Mouse (Mus musculus) liver, adult 2 months (tissue): ENCODE measurements around the gene Acadl. TPM values are rescaled to one million over a fixed set of nuclear protein-coding genes. Genes with fewer than 3 reads are reported as not detected.

Experiments
- DNase-seq: peaks from one replicate; pipeline ENCODE4 v3.0.0-alpha.2; 2011; ENCODE audit warnings: low read depth, low spot score; ENCODE audit errors: extremely low read depth
- H3K27ac ChIP-seq: fragments of 200-500 bp; replicated peaks from 2 replicates; pipeline ENCODE4 v1.5.1; 2012; ENCODE audit warnings: low read depth, mild to moderate bottlenecking, control low read depth, inconsistent platforms, low read length; ENCODE audit not compliant: insufficient read depth
- H3K27me3 ChIP-seq: fragments of 200-500 bp; 2 replicates; pipeline ENCODE4 v1.6.1; 2012; ENCODE audit warnings: mild to moderate bottlenecking, moderate library complexity, low read length, inconsistent platforms; ENCODE audit not compliant: control insufficient read depth, insufficient read depth
- H3K36me3 ChIP-seq: fragments of 200-500 bp; 2 replicates; pipeline ENCODE4 v1.6.1; 2012; ENCODE audit warnings: low read length, inconsistent platforms; ENCODE audit not compliant: control insufficient read depth, insufficient read depth
- H3K4me1 ChIP-seq: fragments of 200-500 bp; 2 replicates; pipeline ENCODE4 v1.6.1; 2011; ENCODE audit warnings: low read length; ENCODE audit not compliant: control insufficient read depth, insufficient read depth
- H3K4me3 ChIP-seq: fragments of 200-500 bp; 2 replicates; pipeline ENCODE4 v1.5.1; 2011; ENCODE audit warnings: low read depth, mild to moderate bottlenecking, control low read depth, low read length, moderate library complexity; ENCODE audit not compliant: insufficient read depth
- H3K79me2 ChIP-seq: fragments of 200-500 bp; 2 replicates; pipeline ENCODE4 v1.6.1; 2012; ENCODE audit warnings: inconsistent platforms, mild to moderate bottlenecking, low read length, moderate library complexity; ENCODE audit not compliant: control insufficient read depth, insufficient read depth
- H3K9ac ChIP-seq: fragments of 200-500 bp; 2 replicates; pipeline ENCODE4 v1.6.1; 2012; ENCODE audit warnings: low read depth, mild to moderate bottlenecking, control low read depth, inconsistent platforms, low read length
- CTCF ChIP-seq: fragments of 200-500 bp; IDR thresholded peaks from 2 replicates; pipeline ENCODE4 v1.5.1; 2011; ENCODE audit warnings: low read depth, low read length, control low read depth
- POLR2A ChIP-seq: fragments of 200-500 bp; IDR thresholded peaks from 2 replicates; pipeline ENCODE4 v1.6.1; 2011; ENCODE audit warnings: low read length, control low read depth; ENCODE audit not compliant: insufficient read depth; ENCODE audit errors: extremely low read depth
- WGBS: fragments of 180-500 bp; shearing (Covaris S2); methylation state at CpG from one replicate; pipeline ENCODE4 v1.1.7; 2018; 5-methylcytosine and 5-hydroxymethylcytosine counted together
- polyA plus RNA-seq: library from polyadenylated mRNA; depleted of rRNA; stranded (reverse); fragments of >200 nt; gene quantifications from 2 replicates; pipeline ENCODE4 v1.2.3, GENCODE M21; 2012; rRNA removed
- total RNA-seq: library from RNA; depleted of rRNA; stranded (reverse); fragments of >200 nt; gene quantifications from 2 replicates; pipeline ENCODE4 v1.2.3, GENCODE M21; 2014; rRNA removed

Acadl gene
- total and polyA plus RNA-seq, 2 experiments, result 43.1 to 96.5 TPM

- DNase-seq, result no peak
- Histone ChIP-seq H3K79me2 (peaks cover 5% of the 10 kb centered on the region; the same call in 1 of the 2 replicates), H3K27me3 (no peaks in the 10 kb centered on the region), H3K4me3 (no peak overlapping the region), H3K36me3 (peaks cover 18% of the 10 kb centered on the region), H3K9ac (no peak overlapping the region), H3K4me1 (no peaks in the 10 kb centered on the region; the same call in 1 of the 2 replicates), H3K27ac (no peak overlapping the region)
- no peak for TF ChIP-seq POLR2A
- 94% methylated on average over 5 of the region's 5 CpGs for WGBS
Measured at GRCm38 (mm10) chr1:66804710-66805109, 58.4 kb downstream of the Acadl start.

GRCm38 (mm10) chr1:66797962-66798361, 65.1 kb downstream of the Acadl start:
- Histone ChIP-seq H3K27me3 (no peaks in the 10 kb centered on the region), H3K36me3 (peaks cover 22% of the 10 kb centered on the region), H3K79me2 (no peaks in the 10 kb centered on the region; the same call in 1 of the 2 replicates), H3K27ac (no peak overlapping the region), H3K4me3 (no peak overlapping the region), H3K4me1 (no peaks in the 10 kb centered on the region; the same call in none of the 2 replicates), H3K9ac (no peak overlapping the region)
- no peak for TF ChIP-seq POLR2A
- TF ChIP-seq CTCF, result no peak
- WGBS, result 98% methylated on average over 2 of the region's 2 CpGs
- no peak for DNase-seq

- Histone ChIP-seq H3K4me1 (no peaks in the 10 kb centered on the region; the same call in none of the 2 replicates), H3K36me3 (no peaks in the 10 kb centered on the region; the same call in 1 of the 2 replicates), H3K79me2 (no peaks in the 10 kb centered on the region), H3K9ac (no peak overlapping the region), H3K27ac (no peak overlapping the region), H3K4me3 (no peak overlapping the region), H3K27me3 (no peaks in the 10 kb centered on the region)
- TF ChIP-seq POLR2A (no peak), CTCF (no peak)
- DNase-seq, result no peak
- WGBS, result 85% methylated on average over 2 of the region's 2 CpGs
Measured at GRCm38 (mm10) chr1:66792838-66793466, 70.1 kb downstream of the Acadl start.

- H3K4me3 ChIP-seq, result no peak overlapping the region
- DNase-seq, result no peak
- TF ChIP-seq POLR2A, result no peak
- TF ChIP-seq CTCF, result no peak
- no peaks in the 10 kb centered on the region for H3K27me3 ChIP-seq
- H3K9ac ChIP-seq, result no peak overlapping the region
- H3K27ac ChIP-seq, result no peak overlapping the region
- 79% methylated on average over 2 of the region's 2 CpGs for WGBS
- H3K4me1 ChIP-seq, result no peaks in the 10 kb centered on the region
- no peaks in the 10 kb centered on the region for H3K36me3 ChIP-seq
- no peaks in the 10 kb centered on the region for H3K79me2 ChIP-seq
Measured at GRCm38 (mm10) chr1:66782296-66782695, 80.8 kb downstream of the Acadl start.

GRCm38 (mm10) chr1:66781027-66781426, 82.0 kb downstream of the Acadl start:
- no peaks in the 10 kb centered on the region for H3K79me2 ChIP-seq
- WGBS, result 68% methylated on average over 4 of the region's 4 CpGs
- H3K27me3 ChIP-seq, result no peaks in the 10 kb centered on the region
- no peak for DNase-seq
- no peak overlapping the region for H3K4me3 ChIP-seq
- TF ChIP-seq CTCF, result no peak
- no peak for TF ChIP-seq POLR2A
- H3K27ac ChIP-seq, result no peak overlapping the region
- no peak overlapping the region for H3K9ac ChIP-seq
- no peaks in the 10 kb centered on the region for H3K4me1 ChIP-seq
- peaks cover 1% of the 10 kb centered on the region for H3K36me3 ChIP-seq

Other genes with a start within 250 kb of the Acadl start
- 24.9 and 29.4 TPM in 2 replicates for gene Rpe, start 162.4 kb downstream of the Acadl start, total RNA-seq
- gene Rpe, start 162.4 kb downstream of the Acadl start, polyA plus RNA-seq, result 8.6 and 12.0 TPM in 2 replicates
- 18.5 and 18.9 TPM in 2 replicates for gene Kansl1l, start 45.7 kb downstream of the Acadl start, total RNA-seq
- 1.6 TPM in 2 replicates for gene Kansl1l, start 45.7 kb downstream of the Acadl start, polyA plus RNA-seq
- gene Myl1, start 82.1 kb upstream of the Acadl start, total RNA-seq, result 0.13 and 4.5 TPM in 2 replicates
- not detected in 2 replicates for gene Myl1, start 82.1 kb upstream of the Acadl start, polyA plus RNA-seq
- gene Lancl1, start 175.6 kb upstream of the Acadl start, total RNA-seq, result 25.5 and 31.1 TPM in 2 replicates
- 29.5 and 39.2 TPM in 2 replicates for gene Lancl1, start 175.6 kb upstream of the Acadl start, polyA plus RNA-seq